Mouse (Mus musculus): ENCODE measurements around the gene Bmpr2.
"Not testable (repeated sequence)": the region's sequence is repeated elsewhere in the genome, so short reads cannot be mapped to it uniquely, and the experiment has no call there.

Bmpr2 gene

GRCm38 (mm10) chr1:59763164-59763768 lies at the start of gene Bmpr2:
Gene Bmpr2 (plus strand): TSS chr1:59763400.
- in situ Hi-C loops (cut with MboI, MseI), result no loop called here

GRCm38 (mm10) chr1:59719900-59720299 lies 43.3 kb upstream of the Bmpr2 start:
- in situ Hi-C loops (cut with MboI, MseI), result no loop called here

- in situ Hi-C loops (cut with MboI, MseI), result no loop called here
Measured at GRCm38 (mm10) chr1:59725661-59726060, 37.5 kb upstream of the Bmpr2 start.

GRCm38 (mm10) chr1:59730106-59730505 lies 33.1 kb upstream of the Bmpr2 start:
- in situ Hi-C loops (cut with MboI, MseI), result no loop called here

- in situ Hi-C loops (cut with MboI, MseI), result no loop called here
Measured at GRCm38 (mm10) chr1:59730737-59731136, 32.5 kb upstream of the Bmpr2 start.

DNA sequence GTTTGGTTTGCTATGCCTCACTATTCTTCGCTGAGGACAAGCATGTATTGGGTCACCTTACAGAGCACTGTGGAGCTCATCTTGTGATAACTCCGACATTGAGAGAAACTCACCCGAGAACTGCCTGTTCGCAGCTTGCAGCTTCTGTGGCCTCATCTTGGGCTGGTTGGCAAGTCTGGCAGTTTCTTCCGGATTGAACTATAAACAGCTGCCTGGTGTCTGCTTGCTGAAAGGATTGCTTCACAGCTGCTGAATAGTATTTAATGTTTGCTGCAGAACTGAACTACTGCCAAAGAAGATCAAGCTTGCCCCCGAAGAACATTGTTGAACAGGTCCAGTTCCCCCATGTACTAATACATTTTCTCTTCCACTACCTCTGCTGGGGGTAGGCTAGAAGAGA lies 29.1 kb upstream of the Bmpr2 start:
- in situ Hi-C loops (cut with MboI, MseI), result no loop called here

- in situ Hi-C loops (cut with MboI, MseI), result no loop called here
Measured at GRCm38 (mm10) chr1:59738768-59739414, 24.3 kb upstream of the Bmpr2 start.

DNA sequence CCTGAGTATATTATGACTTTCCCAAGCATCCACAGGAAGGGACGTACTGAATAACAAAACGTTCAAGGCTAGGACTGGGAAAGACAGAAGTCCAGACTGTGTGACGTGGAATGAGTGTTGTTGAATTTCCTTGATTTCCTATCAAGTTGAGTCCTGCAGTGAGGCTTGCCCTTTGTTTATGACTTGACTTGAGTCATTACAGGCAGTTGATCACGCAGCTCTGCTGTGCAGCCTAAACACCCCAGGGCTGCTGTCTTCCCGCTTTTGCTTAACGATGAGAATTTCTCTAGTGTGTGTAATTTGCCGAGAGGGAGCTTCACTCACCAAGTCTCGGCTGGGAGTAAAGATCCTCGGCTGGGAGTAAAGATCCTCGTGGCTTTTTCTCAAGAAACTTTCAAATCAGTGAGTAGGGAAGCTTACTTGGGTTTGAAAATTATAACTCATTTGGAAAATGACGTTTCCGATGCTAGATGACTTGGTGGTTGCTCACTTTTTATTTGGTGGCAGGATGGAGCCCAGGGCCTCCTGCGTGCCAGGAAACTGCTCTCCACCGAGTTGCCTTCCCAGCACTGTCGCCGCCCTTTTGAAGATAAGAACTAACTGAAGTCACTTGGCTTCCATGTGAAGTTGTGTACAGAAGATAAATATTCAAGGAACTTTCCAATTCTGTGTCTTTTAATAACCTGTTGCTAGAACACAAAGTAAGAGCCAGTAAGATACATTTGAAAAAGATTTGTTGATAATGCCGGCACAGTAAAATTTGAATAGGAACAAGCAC lies 23.4 kb upstream of the Bmpr2 start:
- in situ Hi-C loops (cut with MboI, MseI), result no loop called here

GRCm38 (mm10) chr1:59749047-59749446 lies 14.2 kb upstream of the Bmpr2 start:
- in situ Hi-C loops (cut with MboI, MseI), result no loop called here

GRCm38 (mm10) chr1:59749724-59750123 lies 13.5 kb upstream of the Bmpr2 start:
- in situ Hi-C loops (cut with MboI, MseI), result not testable (repeated sequence)

DNA sequence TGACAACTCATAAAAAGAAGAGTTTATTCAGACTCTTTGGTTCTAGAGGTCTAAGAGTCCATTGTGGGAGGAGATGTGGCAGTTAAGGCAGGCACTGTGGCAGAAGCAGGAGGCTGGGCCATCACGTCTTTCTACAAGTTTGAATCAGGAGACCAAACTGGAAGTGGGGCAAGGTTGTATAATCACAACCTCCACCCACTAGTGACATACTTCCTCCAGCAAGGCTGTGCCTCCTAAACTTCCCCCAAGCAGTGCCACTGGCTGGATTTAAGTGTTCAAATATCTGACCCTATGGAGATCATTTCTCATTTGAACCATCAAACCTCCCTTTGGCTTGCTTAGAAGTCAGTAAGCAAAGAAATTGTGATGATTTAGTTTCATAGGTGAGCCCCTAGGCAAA lies 7.9 kb upstream of the Bmpr2 start:
- in situ Hi-C loops (cut with MboI, MseI), result no loop called here

DNA sequence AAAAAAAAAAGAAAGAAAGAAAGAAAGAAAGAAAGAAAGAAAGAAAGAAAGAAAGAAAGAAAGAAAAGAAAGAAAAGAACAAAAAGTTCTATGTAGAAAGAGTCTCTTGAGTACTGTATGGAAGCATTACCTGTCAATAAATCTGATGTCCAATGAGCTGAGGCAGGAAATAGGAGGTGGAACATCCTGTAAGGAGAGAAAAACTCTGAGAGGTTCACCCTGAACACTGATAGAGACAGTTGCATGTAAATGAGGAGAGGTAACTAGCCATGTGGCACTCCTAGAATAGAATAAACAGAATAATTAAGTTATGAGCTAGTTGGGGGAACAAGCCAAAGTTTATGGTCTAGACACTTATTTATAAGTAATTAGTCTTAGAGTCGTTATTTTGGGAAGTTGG lies 4.9 kb upstream of the Bmpr2 start:
- in situ Hi-C loops (cut with MboI, MseI), result no loop called here

- in situ Hi-C loops (cut with MboI, MseI), result no loop called here
Measured at GRCm38 (mm10) chr1:59762208-59762607, 992 bp upstream of the Bmpr2 start.

DNA sequence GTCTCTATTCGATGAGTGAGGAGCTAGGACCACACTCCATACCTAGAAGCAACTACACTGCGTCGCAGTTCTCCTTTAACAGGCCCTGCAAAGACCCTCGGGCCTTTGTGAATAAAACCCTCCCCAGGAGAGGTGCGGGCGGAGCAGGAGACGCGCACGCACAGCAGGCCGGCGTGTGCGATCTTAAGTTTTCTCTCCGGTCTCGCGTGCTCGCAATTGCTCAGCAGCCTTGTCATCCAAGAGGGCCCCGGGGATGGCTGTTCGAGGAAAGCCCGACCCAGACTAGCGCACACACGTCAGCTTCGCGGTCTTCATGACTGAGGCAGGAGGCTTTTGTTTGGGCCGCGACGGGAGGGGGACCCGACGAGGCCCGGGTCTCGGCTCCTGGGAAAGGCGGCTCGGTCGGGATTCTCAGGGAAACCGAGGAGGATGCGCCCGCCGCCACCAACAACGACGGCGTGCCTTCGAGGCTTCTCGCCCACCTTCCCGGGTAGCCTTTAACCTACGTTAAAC lies 493 bp upstream of the Bmpr2 start:
- in situ Hi-C loops (cut with MboI, MseI), result no loop called here

DNA sequence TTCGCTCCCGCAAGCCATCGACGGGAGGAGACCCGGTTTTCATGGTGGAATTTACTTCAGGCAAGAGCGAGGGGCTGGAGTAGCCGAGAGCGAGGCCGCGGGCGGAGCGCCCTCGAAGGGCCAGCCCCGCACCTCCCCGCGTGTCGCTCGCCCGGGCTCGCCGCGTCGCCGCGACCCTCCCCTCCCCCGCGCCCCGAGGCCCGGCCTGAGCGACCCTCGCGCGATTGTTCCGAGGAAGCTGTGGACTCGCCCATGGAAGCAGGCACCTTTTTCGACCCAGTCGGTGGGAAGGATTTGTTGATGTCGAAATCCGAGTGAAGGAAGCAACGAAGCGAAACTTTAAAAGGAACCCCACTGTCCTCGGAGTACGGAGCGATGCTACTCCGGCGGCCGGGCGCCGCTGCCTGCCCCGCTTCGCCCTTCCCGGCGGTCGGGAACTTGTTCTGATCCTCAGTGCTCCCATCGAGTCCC lies 616 bp downstream of the Bmpr2 start:
- in situ Hi-C loops (cut with MboI, MseI), result no loop called here

DNA sequence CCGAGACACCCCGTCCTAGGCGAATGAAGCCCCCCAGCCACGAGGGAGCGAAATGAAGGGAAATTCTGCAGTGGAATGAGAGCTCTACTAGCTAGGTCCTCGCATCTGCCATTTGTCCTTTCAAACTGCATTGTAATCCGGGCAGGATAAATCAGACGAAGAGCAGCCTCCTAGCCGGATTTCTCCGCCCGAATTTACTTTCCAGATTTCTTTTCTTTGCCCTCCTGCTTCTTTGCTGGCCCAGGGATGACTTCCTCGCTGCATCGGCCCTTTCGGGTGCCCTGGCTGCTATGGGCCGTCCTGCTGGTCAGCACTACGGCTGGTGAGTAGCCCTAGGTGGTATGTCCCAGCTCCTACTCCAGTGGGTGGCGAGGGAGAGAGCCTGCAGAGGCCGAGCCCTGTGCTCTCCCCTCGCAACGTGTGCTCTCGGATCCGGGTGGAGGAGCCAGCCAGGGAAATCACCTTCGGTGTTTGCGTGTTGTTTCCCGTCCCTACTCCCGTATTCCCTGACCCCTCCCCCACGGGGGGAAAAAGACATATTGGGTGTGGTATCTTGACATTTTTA lies 1.3 kb downstream of the Bmpr2 start:
- in situ Hi-C loops (cut with MboI, MseI), result no loop called here

DNA sequence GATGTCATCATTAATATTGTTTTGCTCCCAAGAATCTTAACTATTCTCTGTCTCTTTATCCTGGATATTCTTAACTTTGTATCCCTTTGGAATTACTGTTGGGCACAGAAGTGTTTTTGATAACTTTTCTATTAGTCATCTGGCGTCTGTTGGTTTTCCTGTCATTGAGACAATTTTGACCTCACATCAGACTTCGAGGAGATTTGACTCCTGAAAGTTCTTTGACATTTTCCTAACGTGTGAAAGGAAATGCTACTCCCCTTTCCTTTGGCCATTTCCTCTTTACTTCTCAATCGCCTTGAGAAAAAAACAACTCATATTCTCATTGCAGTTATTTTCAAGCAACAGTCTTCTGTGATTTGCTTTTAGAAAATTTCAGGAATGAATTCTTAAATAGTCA lies 2.1 kb downstream of the Bmpr2 start:
- in situ Hi-C loops (cut with MboI, MseI), result no loop called here

GRCm38 (mm10) chr1:59766626-59767025 lies 3.4 kb downstream of the Bmpr2 start:
- in situ Hi-C loops (cut with MboI, MseI), result no loop called here

DNA sequence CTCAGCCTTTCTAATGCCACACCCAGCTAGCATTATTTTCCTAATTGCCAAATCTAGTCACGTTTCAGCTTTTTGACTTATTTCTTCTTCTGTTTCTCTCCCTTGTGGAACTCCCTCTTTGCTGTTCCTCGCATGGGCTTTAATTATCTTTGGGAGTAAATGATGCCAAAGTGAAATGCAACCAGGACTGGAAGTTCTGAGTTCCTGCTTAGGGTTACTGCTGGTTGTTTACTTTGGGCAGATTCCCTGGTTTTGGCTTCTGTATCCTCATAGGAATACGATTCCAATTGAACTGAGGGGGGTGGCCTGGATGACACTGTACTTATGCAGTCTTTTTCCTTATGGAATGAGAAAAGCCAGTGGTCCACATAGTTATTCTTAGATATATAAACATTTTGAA lies 8.7 kb downstream of the Bmpr2 start:
- in situ Hi-C loops (cut with MboI, MseI), result no loop called here

- in situ Hi-C loops (cut with MboI, MseI), result no loop called here
Measured at GRCm38 (mm10) chr1:59781080-59781479, 17.9 kb downstream of the Bmpr2 start.

DNA sequence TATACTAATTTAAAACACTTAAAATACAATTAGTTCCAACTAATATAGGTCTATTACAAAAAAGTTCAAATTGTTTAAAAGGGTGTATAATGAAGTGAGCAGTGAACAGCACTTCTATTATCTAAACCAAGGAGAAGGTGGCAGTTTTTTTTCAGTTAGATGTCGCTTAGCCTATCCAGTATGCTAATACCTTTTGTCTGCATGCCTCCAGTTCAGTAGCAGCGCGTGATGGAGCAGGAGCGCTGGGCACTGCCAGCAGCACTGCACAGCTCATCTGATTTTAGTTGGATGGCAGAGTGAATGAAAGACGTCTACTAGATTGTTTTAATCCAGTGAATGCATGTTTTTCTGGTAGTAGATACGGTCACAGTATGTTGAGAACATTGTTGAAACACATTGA lies 25.8 kb downstream of the Bmpr2 start:
- in situ Hi-C loops (cut with MboI, MseI), result no loop called here

DNA sequence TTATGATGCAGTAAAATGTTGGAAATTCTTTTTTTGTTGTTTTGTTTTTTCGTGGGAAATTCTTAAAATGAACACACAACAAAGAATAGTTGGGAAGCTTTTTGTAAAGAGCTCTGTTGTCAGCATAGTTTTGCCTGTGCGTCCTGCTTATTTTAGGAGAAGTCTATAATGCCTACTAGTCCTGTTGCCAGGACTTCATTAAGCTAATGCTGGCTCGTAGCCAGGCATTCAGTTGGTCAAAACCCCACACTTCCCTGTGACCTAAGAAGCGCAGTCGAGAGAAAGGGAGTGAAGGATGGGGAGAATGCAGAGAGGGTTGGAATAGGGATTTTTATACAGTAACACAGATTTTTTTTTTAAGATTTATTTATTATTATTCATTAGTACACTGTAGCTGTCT lies 26.5 kb downstream of the Bmpr2 start:
- in situ Hi-C loops (cut with MboI, MseI), result no loop called here
